Mouse (Mus musculus): ENCODE data around the gene Ptges2.

GRCm38 (mm10) chr2:32425568-32425967 lies 29.9 kb downstream of the Ptges2 start:
- no peak for TF ChIP-seq MXI1 (IDR thresholded peaks at IDR 0.05; ENCODE audit: low read depth, low read length)
- TF ChIP-seq ZC3H11A (IDR thresholded peaks at IDR 0.05; ENCODE audit: low read depth, low read length) = no peak
- TF ChIP-seq CHD1 (IDR thresholded peaks at IDR 0.05; ENCODE audit: low read depth, low read length) = no peak
- no peak for TF ChIP-seq HCFC1 (IDR thresholded peaks at IDR 0.05; ENCODE audit: low read depth, low read length)
- TF ChIP-seq CTCF (IDR thresholded peaks at IDR 0.05 in 2 of 3, conservative IDR thresholded peaks at IDR 0.05 in 1 of 3; ENCODE audit: control insufficient read depth in 1 of 3, insufficient read depth in 1 of 3, low read depth in 2 of 3, low read length in 3 of 3, poor library complexity in 1 of 3, severe bottlenecking in 1 of 3) = no peak
- no peak for TF ChIP-seq EP300 (IDR thresholded peaks at IDR 0.05; ENCODE audit: low read depth in 1 of 2, low read length in 2 of 2)
- TF ChIP-seq POLR2A (IDR thresholded peaks at IDR 0.05; ENCODE audit: control insufficient read depth in 1 of 2, insufficient read depth in 1 of 2, low read depth in 1 of 2, low read length in 2 of 2, poor library complexity in 1 of 2) = no peak
- TF ChIP-seq ZMIZ1 (IDR thresholded peaks at IDR 0.05; ENCODE audit: low read depth, low read length) = no peak
- TF ChIP-seq CHD2 (IDR thresholded peaks at IDR 0.05; ENCODE audit: low read length) = no peak
- TF ChIP-seq ZKSCAN1 (IDR thresholded peaks at IDR 0.05; ENCODE audit: low read depth, low read length) = no peak
- no peak for TF ChIP-seq POLR2AphosphoS5 (IDR thresholded peaks at IDR 0.05; ENCODE audit: borderline replicate concordance, low read depth, low read length)
- TF ChIP-seq ETS1 (IDR thresholded peaks at IDR 0.05; ENCODE audit: low read depth, low read length) = no peak
- no peak for TF ChIP-seq KAT2A (conservative IDR thresholded peaks at IDR 0.05; ENCODE audit: low read depth, low read length)

All from MEL (cell line).